Mouse (Mus musculus) C2C12 (cell line): Measurements from ENCODE around the gene Trp53i11.

ENCODE experiments used
- CEBPB ChIP-seq: IDR thresholded peaks from one replicate; pipeline ENCODE4 v1.6.1; 2011; ENCODE audit warnings: low read depth, mild to moderate bottlenecking, control low read depth, moderate library complexity
- CTCF ChIP-seq: IDR thresholded peaks from one replicate; pipeline ENCODE4 v1.5.1; 2011; ENCODE audit not compliant: control insufficient read depth, insufficient read depth, insufficient read length
- FOSL1 ChIP-seq: IDR thresholded peaks from one replicate; pipeline ENCODE4 v1.8.0; 2011; ENCODE audit warnings: mild to moderate bottlenecking, low read length; ENCODE audit not compliant: poor library complexity, insufficient read depth, severe bottlenecking
- MAX ChIP-seq: IDR thresholded peaks from one replicate; pipeline ENCODE4 v1.6.1; 2011; ENCODE audit warnings: mild to moderate bottlenecking, control low read depth
- USF1 ChIP-seq: IDR thresholded peaks from one replicate; pipeline ENCODE4 v1.6.1; 2011; ENCODE audit warnings: low read depth, mild to moderate bottlenecking, control low read depth, moderate library complexity

DNA sequence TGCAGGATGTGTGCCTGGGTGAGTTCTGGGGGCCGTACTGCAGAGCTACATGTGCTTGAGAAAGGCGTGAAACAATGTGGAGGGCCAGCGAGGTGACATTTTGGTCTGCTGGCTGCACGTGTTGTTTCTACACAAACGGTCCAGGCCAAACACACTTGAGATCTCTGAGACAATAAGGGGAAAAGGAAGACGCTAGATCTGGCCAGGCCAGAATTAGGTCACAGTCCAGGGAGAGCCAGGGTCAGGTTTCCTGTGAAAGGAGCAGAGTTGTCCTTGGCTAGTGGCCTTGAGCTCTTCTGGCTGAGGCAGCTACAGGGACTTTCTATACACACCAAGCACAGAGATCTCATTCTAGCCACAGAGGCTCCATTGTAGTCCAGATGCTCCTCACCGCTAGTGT, 44.7 kb upstream of the Trp53i11 start:
- TF ChIP-seq CTCF = no peak
- TF ChIP-seq CEBPB = no peak
- no peak for TF ChIP-seq MAX
- TF ChIP-seq FOSL1 = no peak
- TF ChIP-seq USF1 = no peak
